Comparison of ENCODE assay signal across 21 mouse cellular contexts in the genomic region with DNA sequence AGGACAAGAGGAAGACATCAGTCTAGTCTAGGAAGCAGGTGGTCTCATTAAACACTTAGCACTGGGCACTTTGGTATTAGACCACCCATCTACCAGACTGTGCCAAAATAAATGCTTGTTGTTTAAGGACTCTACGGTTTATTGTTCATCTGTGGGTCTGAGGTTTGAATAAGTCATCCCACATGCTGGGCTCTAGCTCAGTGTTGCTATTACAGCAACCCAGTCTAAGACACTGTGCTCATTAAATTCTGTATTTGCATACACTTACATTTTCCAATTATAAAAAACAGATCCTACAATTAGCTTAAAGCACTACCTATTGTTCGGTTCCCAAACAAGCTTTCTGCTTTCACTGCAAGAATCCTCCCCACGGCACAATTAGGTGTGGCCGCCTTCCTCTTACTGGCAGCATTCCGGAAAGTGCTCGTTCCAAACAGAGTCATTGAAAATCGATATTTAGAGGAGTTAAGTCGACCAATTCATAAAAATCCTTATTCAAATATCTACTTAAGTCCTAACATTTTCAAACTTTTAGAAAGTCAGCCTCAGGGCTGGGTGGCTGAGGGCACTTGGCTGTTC. TPM values are rescaled to one million over a fixed set of nuclear protein-coding genes. Genes with fewer than 3 reads are reported as not detected.
DNase-seq lines count a peak whose midpoint lies in the region; ATAC-seq and TF ChIP-seq lines count a peak whose summit lies in the region.
"Had no signal": no experiment of that assay in that cellular context is flagged by ENCODE, and none has a peak within 500 bp of the region (broad histone marks: within the 10 kb centered on the region; RNA-seq: fewer than 3 reads in every experiment).

No protein-coding gene starts in this region.

- TF ChIP-seq CTCF in gastrocnemius, adult 2 months (IDR thresholded peaks at IDR 0.05): no peak
- no peak for TF ChIP-seq CTCF in C2C12 (IDR thresholded peaks at IDR 0.05; ENCODE audit: control insufficient read depth, insufficient read depth, insufficient read length)

- intact Hi-C loops in gastrocnemius, adult 2 months (cut with DNase I): no loop called here

- no peak overlapping the region for H3ac ChIP-seq in C2C12 (ENCODE audit: control insufficient read depth, insufficient read length, low read depth)

- peaks cover 10% of the 10 kb centered on the region for H3K36me3 ChIP-seq in C2C12 (ENCODE audit: control insufficient read depth, insufficient read depth)
- H3K36me3 ChIP-seq: embryonic facial prominence, embryonic 13.5 days; G1E; heart, embryonic 15.5 days; hindbrain, embryonic 13.5 days had no signal

- peaks cover 47% of the 10 kb centered on the region for H3K79me3 ChIP-seq in C2C12 (ENCODE audit: low read depth)

- H3K27me3 ChIP-seq in C2C12 (ENCODE audit: control insufficient read depth, insufficient read depth, insufficient read length): no peaks in the 10 kb centered on the region
- H3K27me3 ChIP-seq: embryonic facial prominence, embryonic 13.5 days; forebrain, embryonic 13.5 days; heart, embryonic 15.5 days; hindbrain, embryonic 13.5 days had no signal

- no peak for ATAC-seq in megakaryocyte progenitor cell, adult 5-6 weeks (replicated peaks; ENCODE audit: poor library complexity)
- ATAC-seq: forebrain, embryonic 13.5 days; forebrain, postnatal 0 days had no signal

- H3K79me2 ChIP-seq in C2C12 (ENCODE audit: control insufficient read depth, insufficient read depth): peaks cover 90% of the 10 kb centered on the region

- no peak overlapping the region for H3K4me3 ChIP-seq in gastrocnemius, adult 2 months
- H3K4me3 ChIP-seq in C2C12 (ENCODE audit: insufficient read depth, poor library complexity, severe bottlenecking): no peak overlapping the region
- H3K4me3 ChIP-seq: embryonic facial prominence, embryonic 13.5 days; forebrain, embryonic 13.5 days; heart, adult 2 months; heart, embryonic 15.5 days; hindbrain, embryonic 13.5 days had no signal

- peak overlapping the region; percentile 55 for H3K27ac ChIP-seq in gastrocnemius, adult 2 months
- H3K27ac ChIP-seq: embryonic facial prominence, embryonic 13.5 days; forebrain, embryonic 13.5 days; heart, adult 2 months; heart, embryonic 15.5 days; hindbrain, embryonic 13.5 days had no signal

- DNase-seq in gastrocnemius, adult 2 months: no peak
- no peak for DNase-seq in gastrocnemius, postnatal 4 days (ENCODE audit: low spot score in 2 of 2)
- peak; percentile 55 for DNase-seq in R1 (ENCODE audit: low read depth, low spot score)
- DNase-seq in retina, embryonic 14.5 days (ENCODE audit: low spot score): peak; percentile 20
- no peak for DNase-seq in frontal cortex, postnatal 36 days (ENCODE audit: low spot score in 2 of 2)
- DNase-seq: adrenal gland, postnatal 10 days; B cell, adult 2 months; cerebellum, adult 11-12 months; cerebellum, adult 9-11 months; cerebellum, postnatal 36 days; forebrain, postnatal 0 days; gastrocnemius, postnatal 36 days; heart, adult 2 months; heart, postnatal 14 days had no signal

TF ChIP-seq in C2C12, 6 proteins besides CTCF, POLR2A, EP300 and RAD21:
- TF ChIP-seq CEBPB (IDR thresholded peaks at IDR 0.05; ENCODE audit: low read depth): no peak
- peak; percentile 25 for TF ChIP-seq MYOD1 (IDR thresholded peaks at IDR 0.05; ENCODE audit: control insufficient read depth, insufficient read length, low read depth)

RNA-seq across cellular contexts. Expression of a gene that starts 8.5 kb away (rescaled TPM):
- total RNA-seq in gastrocnemius, adult 2 months (2021): 10 to 100 TPM in 1 of 2 experiments, 1 to 10 TPM in 1; 9.0 to 12.6 TPM
- total RNA-seq in gastrocnemius, postnatal 4 days (2021): 10 to 100 TPM; 22.7 to 25.1 TPM
- 15.5 TPM for polyA plus RNA-seq in C2C12 (2012; fragmentation: generic; extraction: Trizol)
- 1.7 and 3.1 TPM in 2 replicates for total RNA-seq in megakaryocyte progenitor cell, adult 5-6 weeks (2015)
- total RNA-seq in megakaryocyte progenitor cell, adult 5-6 weeks (2017): 3.3 and 3.5 TPM in 2 replicates

RNA-seq across cellular contexts. Expression of a gene that starts 54.3 kb away (rescaled TPM):
- 1 to 10 TPM; 1.6 to 2.0 TPM for total RNA-seq in gastrocnemius, adult 2 months (2021)
- total RNA-seq in gastrocnemius, postnatal 4 days (2021): 1 to 10 TPM; 6.9 TPM
- polyA plus RNA-seq in C2C12 (2012; fragmentation: generic; extraction: Trizol): 13.0 TPM
- total RNA-seq in megakaryocyte progenitor cell, adult 5-6 weeks (2015): 40.2 and 41.2 TPM in 2 replicates
- total RNA-seq in megakaryocyte progenitor cell, adult 5-6 weeks (2017): 8.2 and 8.6 TPM in 2 replicates

RNA-seq across cellular contexts. Expression of a gene that starts 54.3 kb away (rescaled TPM):
- 10 to 100 TPM; 21.2 to 27.4 TPM for total RNA-seq in gastrocnemius, adult 2 months (2021)
- 10 to 100 TPM; 41.5 to 42.5 TPM for total RNA-seq in gastrocnemius, postnatal 4 days (2021)
- 27.2 TPM for polyA plus RNA-seq in C2C12 (2012; fragmentation: generic; extraction: Trizol)
- 58.5 and 61.1 TPM in 2 replicates for total RNA-seq in megakaryocyte progenitor cell, adult 5-6 weeks (2015)
- 42.5 and 51.8 TPM in 2 replicates for total RNA-seq in megakaryocyte progenitor cell, adult 5-6 weeks (2017)

Comparison
In these comparisons a context has a peak if more than half of its experiments do, and no peak if none do; other contexts are left out.
1. DNase-seq: peak in R1 (single experiment) and retina, embryonic 14.5 days (single experiment); none in gastrocnemius, adult 2 months (single experiment), gastrocnemius, postnatal 4 days (0 of 2) and frontal cortex, postnatal 36 days (0 of 2).